Mouse (Mus musculus) cerebral cortex, adult 2 months (tissue): ENCODE data around the gene Phf11d.

Source experiments
- WGBS: fragments of 180-500 bp; shearing (Covaris S2); methylation state at CpG from one replicate; pipeline ENCODE4 v1.1.7; 2018; 5-methylcytosine and 5-hydroxymethylcytosine counted together

Phf11d gene

DNA sequence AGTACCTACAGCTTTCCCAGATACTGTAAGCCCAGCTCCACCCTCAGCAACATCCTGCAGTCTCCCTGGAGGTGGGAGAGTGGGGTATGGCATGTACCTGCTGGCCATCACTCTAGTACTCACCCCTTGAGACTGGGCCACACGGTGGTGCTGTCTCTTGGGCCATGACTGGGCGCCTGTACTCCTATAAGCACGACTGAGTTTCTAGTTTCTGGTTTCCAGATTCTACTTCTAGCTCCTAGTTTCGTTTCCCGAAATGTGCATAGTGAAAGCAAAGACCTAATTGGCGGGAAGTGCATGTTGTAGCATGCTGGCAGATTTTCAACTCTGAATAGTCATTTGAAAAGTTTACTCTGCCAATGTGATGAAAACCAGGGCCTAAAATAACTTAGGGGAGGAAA is at the start of gene Phf11d:
Gene Phf11d (minus strand): TSS at position 227 of the 401 bp plus-strand sequence.
- WGBS = 47% methylated on average over 6 of the region's 6 CpGs

- 94% methylated on average over 2 of the region's 2 CpGs for WGBS
Observed at GRCm38 (mm10) chr14:59414979-59415378, 49.7 kb upstream of the Phf11d start.

- WGBS = 82% methylated on average over 2 of the region's 2 CpGs
Observed at GRCm38 (mm10) chr14:59396999-59397398, 31.7 kb upstream of the Phf11d start.

GRCm38 (mm10) chr14:59395281-59395680 is 30.0 kb upstream of the Phf11d start, which contains the start of gene Phf11c:
Gene Phf11c (minus strand): TSS chr14:59395381.
- WGBS = 93% methylated on average over 3 of the region's 3 CpGs

DNA sequence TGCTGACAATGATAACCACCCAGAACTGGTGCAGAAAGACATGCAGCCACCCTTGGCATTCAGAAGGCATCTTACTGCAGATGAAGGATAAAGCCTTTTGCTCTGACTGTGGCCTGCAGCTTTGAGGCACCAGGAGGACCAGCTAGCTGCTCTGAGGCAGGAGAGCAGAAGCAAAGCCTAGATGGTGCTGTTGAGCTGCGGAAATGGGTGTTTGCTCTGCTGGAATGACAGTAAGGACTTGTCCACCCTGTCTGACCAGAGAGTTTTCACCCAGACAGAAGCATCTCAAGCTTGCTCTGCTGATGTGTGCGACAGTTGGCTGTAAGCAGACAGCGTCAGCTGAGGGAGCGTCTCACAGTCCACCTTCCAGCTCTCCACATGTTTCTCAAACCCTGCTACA is 24.9 kb upstream of the Phf11d start:
- 71% methylated on average over 4 of the region's 4 CpGs for WGBS

DNA sequence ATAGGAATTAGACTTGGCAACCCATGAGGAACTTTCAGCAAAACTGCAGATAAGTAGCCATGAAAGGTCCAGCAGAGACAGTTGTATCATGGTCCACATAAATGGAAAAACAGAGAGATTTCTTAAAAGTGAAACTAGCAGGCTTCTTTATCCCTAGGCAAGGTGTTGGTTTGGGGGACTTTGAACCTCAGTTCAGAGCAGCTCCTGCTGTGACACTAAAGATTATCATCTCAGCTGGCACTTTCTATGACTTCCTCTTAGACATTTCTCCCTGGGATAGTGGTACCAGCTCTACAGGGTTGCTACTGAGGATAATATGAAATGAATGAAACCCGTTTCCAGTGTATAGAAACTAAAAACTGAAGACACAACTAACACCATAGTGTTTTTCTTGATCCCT is 24.3 kb upstream of the Phf11d start:
- 77% methylated on average over 1 of the region's 1 CpGs for WGBS

DNA sequence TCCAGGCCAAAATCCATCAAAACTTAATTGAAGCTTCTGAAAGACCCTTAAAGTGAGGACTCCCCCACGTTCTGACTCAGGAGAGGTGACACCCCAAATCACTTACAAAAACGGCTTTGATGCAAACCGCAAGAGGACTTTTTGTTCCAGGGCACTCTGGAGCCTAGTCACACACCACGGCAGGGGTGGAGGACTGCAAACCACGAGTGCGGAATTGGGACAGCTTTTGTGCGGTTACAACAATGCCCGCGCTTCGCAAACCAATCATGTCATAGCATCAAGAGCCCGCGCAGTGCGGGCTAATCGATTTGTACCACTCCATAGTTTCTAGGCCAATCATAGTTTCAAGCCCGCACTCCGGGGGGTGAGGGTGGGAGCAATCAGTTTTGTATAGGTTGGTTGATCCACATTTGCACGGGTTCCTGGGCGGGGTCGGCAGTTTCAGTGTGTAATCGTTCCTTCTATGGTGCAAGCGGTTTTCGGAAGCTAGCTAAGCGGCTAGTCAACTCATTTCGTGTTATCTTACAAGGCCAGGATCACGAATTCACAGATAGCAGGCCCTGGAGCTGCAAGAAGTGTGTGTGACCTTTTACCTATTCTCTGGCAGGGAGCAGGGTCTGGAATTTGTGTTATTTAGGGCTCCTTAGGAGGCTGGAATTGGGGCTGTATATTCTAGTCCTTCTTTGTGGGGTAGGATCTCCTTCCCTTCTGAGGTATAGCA is 5.2 kb upstream of the Phf11d start:
- WGBS = 93% methylated on average over 25 of the region's 25 CpGs

- 98% methylated on average over 8 of the region's 8 CpGs for WGBS
Observed at GRCm38 (mm10) chr14:59366386-59367105, 1.3 kb upstream of the Phf11d start.

DNA sequence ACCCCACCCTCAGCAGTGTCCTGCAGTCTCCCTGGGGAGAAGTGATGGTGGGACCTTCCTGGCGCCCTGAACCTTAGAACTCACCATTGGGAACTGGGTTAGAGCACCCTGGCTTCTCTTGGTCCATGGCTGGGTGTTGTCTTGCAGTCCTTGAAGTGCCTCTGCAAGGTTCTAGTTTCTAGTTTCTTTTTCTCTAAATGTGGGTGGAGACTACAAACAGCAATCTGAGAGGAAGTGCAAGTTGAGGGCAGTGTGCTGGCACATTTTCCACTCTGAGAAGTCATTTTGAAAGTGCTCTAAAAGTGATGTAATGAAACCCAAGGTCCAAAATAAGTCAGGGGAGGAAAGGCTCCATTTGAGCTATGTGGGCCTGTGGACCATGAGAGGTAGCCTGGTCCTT is 24.1 kb downstream of the Phf11d start, which contains the start of gene Phf11b:
Gene Phf11b (minus strand): TSS at position 163 of the 400 bp plus-strand sequence.
- WGBS = 82% methylated on average over 1 of the region's 1 CpGs

DNA sequence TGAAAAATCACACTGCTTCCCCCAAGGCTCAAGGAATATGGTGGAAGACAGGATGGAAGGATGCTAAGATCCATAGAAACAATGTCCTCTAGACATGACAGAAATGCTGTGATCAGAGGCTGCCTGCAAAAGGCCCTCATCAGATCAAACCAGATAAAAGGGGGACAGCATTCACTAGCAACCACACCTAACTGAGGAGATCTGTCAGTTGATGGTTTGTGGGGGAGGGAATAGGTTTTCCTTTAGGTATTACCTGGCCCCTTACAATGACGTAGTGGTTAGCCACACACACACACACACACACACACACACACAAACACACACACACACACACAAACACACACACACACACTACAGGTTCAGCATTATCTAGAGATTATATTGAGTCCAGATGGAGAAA is 25.7 kb downstream of the Phf11d start:
- 93% methylated on average over 1 of the region's 1 CpGs for WGBS

DNA sequence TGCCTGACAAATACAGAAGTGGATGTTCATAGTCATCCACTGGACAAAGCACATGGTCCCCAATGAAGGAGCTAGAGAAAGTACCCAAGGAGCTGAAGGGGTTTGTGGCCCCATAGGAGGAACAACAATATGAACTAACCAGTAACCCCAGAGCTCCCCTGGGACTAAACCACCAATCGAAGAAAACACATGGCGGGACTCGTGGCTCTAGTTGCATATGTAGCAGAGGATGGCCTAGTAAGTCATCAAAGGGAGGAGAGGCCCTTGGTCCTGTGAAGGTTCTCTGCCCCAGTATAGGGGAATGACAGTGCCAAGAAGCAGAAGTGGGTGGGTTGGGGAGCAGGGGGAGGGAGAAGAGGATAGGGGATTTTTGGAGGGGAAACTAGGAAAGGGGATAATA is 29.2 kb downstream of the Phf11d start:
- 97% methylated on average over 3 of the region's 3 CpGs for WGBS

DNA sequence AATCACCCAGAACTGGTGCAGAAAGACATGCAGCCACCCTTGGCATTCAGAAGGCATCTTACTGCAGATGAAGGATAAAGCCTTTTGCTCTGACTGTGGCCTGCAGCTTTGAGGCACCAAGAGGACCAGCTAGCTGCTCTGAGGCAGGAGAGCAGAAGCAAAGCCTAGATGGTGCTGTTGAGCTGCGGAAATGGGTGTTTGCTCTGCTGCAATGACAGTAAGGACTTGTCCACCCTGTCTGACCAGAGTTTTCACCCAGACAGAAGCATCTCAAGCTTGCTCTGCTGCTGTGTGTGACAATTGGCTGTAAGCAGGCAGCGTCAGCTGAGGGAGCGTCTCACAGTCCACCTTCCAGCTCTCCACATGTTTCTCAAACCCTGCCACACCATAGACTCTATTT is 34.8 kb downstream of the Phf11d start:
- 57% methylated on average over 3 of the region's 3 CpGs for WGBS

- 80% methylated on average over 6 of the region's 6 CpGs for WGBS
Observed at GRCm38 (mm10) chr14:59319970-59320369, 45.3 kb downstream of the Phf11d start.

GRCm38 (mm10) chr14:59319036-59319435 is 46.2 kb downstream of the Phf11d start:
- WGBS = 89% methylated on average over 3 of the region's 3 CpGs
